Mouse (Mus musculus) testis, adult 2 months (tissue): Measurements from ENCODE around the gene H2-DMb1. TPM values are rescaled to one million over a fixed set of nuclear protein-coding genes. Genes with fewer than 3 reads are reported as not detected.

Experiments used
- H3K27ac ChIP-seq: fragments of 200-500 bp; 2 replicates; pipeline ENCODE4 v1.5.1; 2012; ENCODE audit warnings: low read depth, low read length; ENCODE audit not compliant: control insufficient read depth, insufficient read depth
- H3K27me3 ChIP-seq: fragments of 200-500 bp; 2 replicates; pipeline ENCODE4 v1.6.1; 2012; ENCODE audit warnings: mild to moderate bottlenecking, low read length, moderate library complexity; ENCODE audit not compliant: control insufficient read depth, insufficient read depth
- H3K36me3 ChIP-seq: fragments of 200-500 bp; 2 replicates; pipeline ENCODE4 v1.6.1; 2012; ENCODE audit warnings: mild to moderate bottlenecking, low read length; ENCODE audit not compliant: control insufficient read depth, insufficient read depth
- H3K4me1 ChIP-seq: fragments of 200-500 bp; 2 replicates; pipeline ENCODE4 v1.6.1; 2012; ENCODE audit warnings: low read length; ENCODE audit not compliant: control insufficient read depth, insufficient read depth
- H3K4me3 ChIP-seq: fragments of 200-500 bp; 2 replicates; pipeline ENCODE4 v1.5.1; 2012; ENCODE audit warnings: low read depth, mild to moderate bottlenecking, low read length, moderate library complexity, mixed read lengths; ENCODE audit not compliant: control insufficient read depth
- CTCF ChIP-seq: fragments of 200-500 bp; IDR thresholded peaks from 2 replicates; pipeline ENCODE4 v1.5.1; 2012; ENCODE audit warnings: low read depth, mild to moderate bottlenecking, inconsistent platforms, low read length, moderate library complexity; ENCODE audit not compliant: control insufficient read depth, insufficient read depth, insufficient replicate concordance
- POLR2A ChIP-seq: fragments of 200-500 bp; IDR thresholded peaks from 2 replicates; pipeline ENCODE4 v1.6.1; 2012; ENCODE audit warnings: low read depth, mild to moderate bottlenecking, inconsistent platforms, low read length, moderate library complexity; ENCODE audit not compliant: control insufficient read depth
- polyA plus RNA-seq: library from polyadenylated mRNA; depleted of rRNA; stranded (reverse); fragments of >200 nt; gene quantifications from 2 replicates; pipeline ENCODE4 v1.2.3, GENCODE M21; 2012

The H2-DMb1 gene
- polyA plus RNA-seq, 1 experiment: 9.5 TPM

DNA sequence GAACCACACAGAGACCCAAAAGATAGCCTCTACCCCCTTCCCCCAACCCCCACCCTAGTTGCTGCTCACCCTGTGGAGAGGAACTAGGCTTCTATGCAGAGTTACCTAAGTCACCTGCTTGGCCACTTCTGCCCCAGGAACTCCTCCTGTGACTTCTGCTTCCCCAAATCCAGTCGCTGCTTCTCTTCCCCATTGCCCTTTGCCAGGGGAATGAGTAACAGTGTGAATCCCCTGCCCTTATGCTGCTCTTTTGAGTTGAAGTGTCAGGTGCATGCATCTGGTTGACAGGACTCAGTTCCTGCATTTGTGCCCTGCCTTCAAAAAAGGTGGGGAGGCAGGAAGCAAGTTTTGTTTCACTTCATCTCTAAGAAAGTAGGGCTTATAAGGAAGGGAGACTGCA lies 21.2 kb downstream of the H2-DMb1 start:
- H3K27ac ChIP-seq: no peak overlapping the region
- peaks cover 3% of the 10 kb centered on the region for H3K4me1 ChIP-seq
- no peak overlapping the region for H3K4me3 ChIP-seq
- TF ChIP-seq POLR2A (no peak), CTCF (no peak)
- H3K27me3 ChIP-seq: no peaks in the 10 kb centered on the region
- H3K36me3 ChIP-seq: no peaks in the 10 kb centered on the region

- TF ChIP-seq POLR2A: no peak
- TF ChIP-seq CTCF: no peak
- no peaks in the 10 kb centered on the region for H3K36me3 ChIP-seq
- H3K27me3 ChIP-seq: no peaks in the 10 kb centered on the region
- H3K4me3 ChIP-seq: no peak overlapping the region
- H3K4me1 ChIP-seq: no peaks in the 10 kb centered on the region; the same call in 1 of the 2 replicates
- H3K27ac ChIP-seq: no peak overlapping the region
Observed at GRCm38 (mm10) chr17:34177179-34177578, 24.3 kb downstream of the H2-DMb1 start.

GRCm38 (mm10) chr17:34179019-34179418 lies 26.1 kb downstream of the H2-DMb1 start:
- Histone ChIP-seq H3K27me3 (no peaks in the 10 kb centered on the region), H3K36me3 (no peaks in the 10 kb centered on the region), H3K4me3 (no peak overlapping the region), H3K27ac (no peak overlapping the region), H3K4me1 (no peaks in the 10 kb centered on the region)
- no peak for TF ChIP-seq CTCF
- TF ChIP-seq POLR2A: no peak

GRCm38 (mm10) chr17:34179913-34180859 lies 27.3 kb downstream of the H2-DMb1 start:
- TF ChIP-seq CTCF (no peak), POLR2A (no peak)
- no peak overlapping the region for H3K4me3 ChIP-seq
- H3K4me1 ChIP-seq: no peaks in the 10 kb centered on the region
- H3K27me3 ChIP-seq: no peaks in the 10 kb centered on the region
- H3K36me3 ChIP-seq: no peaks in the 10 kb centered on the region
- H3K27ac ChIP-seq: no peak overlapping the region

GRCm38 (mm10) chr17:34183564-34184219 lies 30.8 kb downstream of the H2-DMb1 start:
- H3K27ac ChIP-seq: no peak overlapping the region
- TF ChIP-seq CTCF: no peak
- TF ChIP-seq POLR2A: no peak
- H3K36me3 ChIP-seq: no peaks in the 10 kb centered on the region
- H3K27me3 ChIP-seq: no peaks in the 10 kb centered on the region
- H3K4me1 ChIP-seq: peaks cover 8% of the 10 kb centered on the region
- no peak overlapping the region for H3K4me3 ChIP-seq

DNA sequence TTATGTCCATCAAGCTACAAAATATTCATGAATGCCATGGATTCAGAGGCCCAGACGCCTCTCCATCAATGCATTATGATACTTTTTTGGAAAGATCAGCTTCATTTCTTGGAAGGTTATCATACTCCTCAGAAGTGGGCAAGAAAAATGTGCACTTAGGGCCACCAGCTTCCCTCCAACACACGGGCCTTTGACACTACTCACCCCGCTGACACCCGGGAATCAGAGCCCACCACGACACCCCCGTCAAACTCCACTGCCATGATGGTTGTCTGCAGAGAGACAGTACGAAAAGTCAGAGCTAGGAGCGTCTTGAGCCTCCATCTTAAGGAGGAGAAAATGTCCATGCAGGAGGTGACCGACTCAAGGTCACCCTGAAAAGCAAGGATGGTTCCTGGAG lies 32.7 kb downstream of the H2-DMb1 start:
- no peak overlapping the region for H3K4me3 ChIP-seq
- no peaks in the 10 kb centered on the region for H3K27me3 ChIP-seq
- TF ChIP-seq POLR2A (no peak), CTCF (no peak)
- peaks cover 8% of the 10 kb centered on the region for H3K4me1 ChIP-seq
- no peak overlapping the region for H3K27ac ChIP-seq
- H3K36me3 ChIP-seq: no peaks in the 10 kb centered on the region

GRCm38 (mm10) chr17:34186885-34187260 lies 34.0 kb downstream of the H2-DMb1 start:
- Histone ChIP-seq H3K4me3 (peak overlapping the region; percentile 77), H3K4me1 (peaks cover 8% of the 10 kb centered on the region), H3K27me3 (no peaks in the 10 kb centered on the region), H3K27ac (peak overlapping the region; percentile 34; the same call in 1 of the 2 replicates), H3K36me3 (no peaks in the 10 kb centered on the region)
- TF ChIP-seq POLR2A (no peak), CTCF (no peak)
